Mouse (Mus musculus) kidney, adult 8-10 months (tissue): ENCODE measurements around the gene Nubp2.

Experiments used
- DNase-seq, 2 experiments: peaks; one replicate each; pipeline ENCODE4 v3.0.0; 2022

Gene Nubp2

GRCm38 (mm10) chr17:24894061-24894994 lies 8.2 kb upstream of the Nubp2 start:
- DNase-seq: no peak

- DNase-seq: no peak
These were observed 7.1 kb upstream of the Nubp2 start for GRCm38 (mm10) chr17:24893276-24893675.

- no peak for DNase-seq
These were observed 6.6 kb upstream of the Nubp2 start for GRCm38 (mm10) chr17:24892785-24893184.

GRCm38 (mm10) chr17:24891321-24891720 lies 5.2 kb upstream of the Nubp2 start:
- no peak for DNase-seq

GRCm38 (mm10) chr17:24890151-24891092 lies 4.3 kb upstream of the Nubp2 start:
- no peak for DNase-seq

- no peak for DNase-seq
These were observed 2.7 kb upstream of the Nubp2 start for GRCm38 (mm10) chr17:24888862-24889261.

GRCm38 (mm10) chr17:24887291-24888080 lies 1.3 kb upstream of the Nubp2 start:
- no peak for DNase-seq

- DNase-seq: no peak
These were observed 753 bp upstream of the Nubp2 start for GRCm38 (mm10) chr17:24886932-24887271.

GRCm38 (mm10) chr17:24885356-24886133 lies 604 bp downstream of the Nubp2 start:
- DNase-seq: no peak

- DNase-seq: no peak
These were observed 1.8 kb downstream of the Nubp2 start for GRCm38 (mm10) chr17:24884391-24884790.

GRCm38 (mm10) chr17:24881738-24882440 lies 4.3 kb downstream of the Nubp2 start:
- peak in 1 of 2 experiments; percentile 64 for DNase-seq

- peak in 1 of 2 experiments; percentile 39 for DNase-seq
These were observed 7.6 kb downstream of the Nubp2 start for GRCm38 (mm10) chr17:24878531-24878930.

- peak; percentile 93 for DNase-seq
These were observed 8.1 kb downstream of the Nubp2 start for GRCm38 (mm10) chr17:24878117-24878397.

GRCm38 (mm10) chr17:24877336-24878116 lies 8.6 kb downstream of the Nubp2 start:
- DNase-seq: peak; percentile 73

- DNase-seq: peak in 1 of 2 experiments; percentile 25
These were observed 11.2 kb downstream of the Nubp2 start for GRCm38 (mm10) chr17:24874989-24875388.

GRCm38 (mm10) chr17:24874405-24874745 lies 11.8 kb downstream of the Nubp2 start:
- no peak for DNase-seq

- no peak for DNase-seq
These were observed 12.3 kb downstream of the Nubp2 start for GRCm38 (mm10) chr17:24873695-24874404.

GRCm38 (mm10) chr17:24867914-24868313 lies 18.2 kb downstream of the Nubp2 start:
- no peak for DNase-seq

GRCm38 (mm10) chr17:24865776-24866175 lies 20.4 kb downstream of the Nubp2 start, which contains the start of gene Igfals:
Gene Igfals (plus strand): TSS chr17:24865997.
- no peak for DNase-seq

- no peak for DNase-seq
These were observed 24.4 kb downstream of the Nubp2 start for GRCm38 (mm10) chr17:24861785-24862184.
